Mouse (Mus musculus): Measurements from ENCODE around the gene Phc3. TPM values are rescaled to one million over a fixed set of nuclear protein-coding genes. Genes with fewer than 3 reads are reported as not detected.

The Phc3 gene
- total RNA-seq, 1 experiment from 2014 or later: 22.7 TPM

Other genes starting within 250 kb of the Phc3 start
- not detected in 2 replicates for gene Samd7, start 223.1 kb downstream of the Phc3 start, total RNA-seq (2017)
- 134 TPM in 2 replicates for gene Sec62, start 176.5 kb downstream of the Phc3 start, total RNA-seq (2017)
- gene Gpr160, start 113.5 kb downstream of the Phc3 start, total RNA-seq (2017): 21.1 and 21.6 TPM in 2 replicates
- gene Prkci, start 26.3 kb upstream of the Phc3 start, total RNA-seq (2017): 15.6 and 16.3 TPM in 2 replicates
- 49.2 and 65.2 TPM in 2 replicates for gene Skil, start 125.6 kb upstream of the Phc3 start, total RNA-seq (2017)
- not detected in 2 replicates for gene Cldn11, start 180.5 kb upstream of the Phc3 start, total RNA-seq (2017)

Measured in hematopoietic stem cell, adult 5-6 weeks (primary cell).